In genomic region chr19:11787826-11788225, GRCm38 (mm10) we compare ENCODE assay signal across 38 mouse cellular contexts. TPM values are rescaled to one million over a fixed set of nuclear protein-coding genes. Genes with fewer than 3 reads are reported as not detected.
"Had no signal": no experiment of that assay in that cellular context is flagged by ENCODE, and none has a peak within 500 bp of the region (broad histone marks: within the 10 kb centered on the region; RNA-seq: fewer than 3 reads in every experiment).

No protein-coding gene starts in this region.

- H3K27ac ChIP-seq: embryonic facial prominence, embryonic 10.5 days; embryonic facial prominence, embryonic 12.5 days; embryonic facial prominence, embryonic 13.5 days; embryonic facial prominence, embryonic 15.5 days; forebrain, embryonic 10.5 days; forebrain, embryonic 12.5 days; forebrain, embryonic 13.5 days; forebrain, embryonic 15.5 days; gastrocnemius, adult 2 months; heart, adult 2 months had no signal

- H3K4me1 ChIP-seq: embryonic facial prominence, embryonic 10.5 days; embryonic facial prominence, embryonic 12.5 days; embryonic facial prominence, embryonic 13.5 days; embryonic facial prominence, embryonic 15.5 days; forebrain, embryonic 10.5 days; forebrain, embryonic 12.5 days; forebrain, embryonic 13.5 days; forebrain, embryonic 15.5 days had no signal

- H3K9me3 ChIP-seq: embryonic facial prominence, embryonic 10.5 days; embryonic facial prominence, embryonic 12.5 days; embryonic facial prominence, embryonic 13.5 days; embryonic facial prominence, embryonic 15.5 days; forebrain, embryonic 10.5 days; forebrain, embryonic 12.5 days; forebrain, embryonic 13.5 days; forebrain, embryonic 15.5 days had no signal

- ATAC-seq: forebrain, embryonic 13.5 days; forebrain, embryonic 14.5 days; forebrain, embryonic 15.5 days; forebrain, embryonic 16.5 days; forebrain, postnatal 0 days had no signal

- DNase-seq: cerebellum, adult 2 months; cerebellum, adult 8-10 months; cerebellum, adult 9-10 months; cerebellum, adult 9-11 months; cerebellum, postnatal 10 days; cerebellum, postnatal 14 days; cerebellum, postnatal 25 days; cerebellum, postnatal 36 days; forebrain, postnatal 0 days; gastrocnemius, adult 2 months; gastrocnemius, postnatal 10 days; gastrocnemius, postnatal 14 days; gastrocnemius, postnatal 25 days; gastrocnemius, postnatal 36 days; heart, adult 18-20 months; heart, adult 2 months had no signal

- H3K4me3 ChIP-seq: embryonic facial prominence, embryonic 10.5 days; embryonic facial prominence, embryonic 12.5 days; embryonic facial prominence, embryonic 13.5 days; embryonic facial prominence, embryonic 15.5 days; erythroblast, embryonic 14.5 days; forebrain, embryonic 10.5 days; forebrain, embryonic 12.5 days; forebrain, embryonic 13.5 days; forebrain, embryonic 15.5 days; gastrocnemius, adult 2 months; heart, adult 2 months had no signal

- H3K9ac ChIP-seq: embryonic facial prominence, embryonic 12.5 days; embryonic facial prominence, embryonic 13.5 days; embryonic facial prominence, embryonic 15.5 days; forebrain, embryonic 12.5 days; forebrain, embryonic 13.5 days; forebrain, embryonic 15.5 days; forebrain, postnatal 0 days had no signal

- H3K36me3 ChIP-seq: embryonic facial prominence, embryonic 10.5 days; embryonic facial prominence, embryonic 12.5 days; embryonic facial prominence, embryonic 13.5 days; embryonic facial prominence, embryonic 15.5 days; forebrain, embryonic 10.5 days; forebrain, embryonic 12.5 days; forebrain, embryonic 15.5 days had no signal

- H3K4me2 ChIP-seq: embryonic facial prominence, embryonic 12.5 days; embryonic facial prominence, embryonic 13.5 days; embryonic facial prominence, embryonic 15.5 days; forebrain, embryonic 12.5 days; forebrain, embryonic 13.5 days; forebrain, embryonic 15.5 days had no signal

- H3K27me3 ChIP-seq: embryonic facial prominence, embryonic 12.5 days; embryonic facial prominence, embryonic 13.5 days; embryonic facial prominence, embryonic 15.5 days; forebrain, embryonic 12.5 days; forebrain, embryonic 13.5 days; forebrain, embryonic 15.5 days had no signal

RNA-seq across cellular contexts. Expression of gene Stx3, which starts 31.4 kb away (rescaled TPM):
- polyA plus RNA-seq: erythroblast, embryonic 14.5 days had no signal

RNA-seq across cellular contexts. Expression of gene Gif, which starts 40.5 kb away (rescaled TPM):
- total RNA-seq: common myeloid progenitor, adult 5-6 weeks; forebrain, postnatal 0 days; gastrocnemius, adult 18-20 months; gastrocnemius, adult 2 months; gastrocnemius, adult 8-10 months; gastrocnemius, postnatal 10 days; gastrocnemius, postnatal 14 days; gastrocnemius, postnatal 25 days; gastrocnemius, postnatal 36 days; gastrocnemius, postnatal 4 days; heart, adult 18-20 months; heart, adult 2 months; heart, adult 8-10 months had no signal
- polyA plus RNA-seq: cerebellum, adult 2 months; cortical plate, adult 2 months; embryonic facial prominence, embryonic 10.5 days; embryonic facial prominence, embryonic 11.5 days; embryonic facial prominence, embryonic 12.5 days; embryonic facial prominence, embryonic 13.5 days; embryonic facial prominence, embryonic 14.5 days; embryonic facial prominence, embryonic 15.5 days; erythroblast, embryonic 14.5 days; forebrain, embryonic 10.5 days; forebrain, embryonic 11.5 days; forebrain, embryonic 12.5 days; forebrain, embryonic 13.5 days; forebrain, embryonic 14.5 days; forebrain, embryonic 15.5 days; forebrain, embryonic 16.5 days; forebrain, postnatal 0 days; frontal cortex, adult 2 months; gonadal fat pad, adult 2 months; heart, adult 2 months had no signal

RNA-seq across cellular contexts. Expression of gene Olfr1417, which starts 51.2 kb away (rescaled TPM):
- total RNA-seq: common myeloid progenitor, adult 5-6 weeks; forebrain, postnatal 0 days; gastrocnemius, adult 18-20 months; gastrocnemius, adult 2 months; gastrocnemius, adult 8-10 months; gastrocnemius, postnatal 10 days; gastrocnemius, postnatal 14 days; gastrocnemius, postnatal 25 days; gastrocnemius, postnatal 36 days; gastrocnemius, postnatal 4 days; heart, adult 18-20 months; heart, adult 2 months; heart, adult 8-10 months had no signal
- polyA plus RNA-seq: cerebellum, adult 2 months; cortical plate, adult 2 months; embryonic facial prominence, embryonic 10.5 days; embryonic facial prominence, embryonic 11.5 days; embryonic facial prominence, embryonic 12.5 days; embryonic facial prominence, embryonic 13.5 days; embryonic facial prominence, embryonic 14.5 days; embryonic facial prominence, embryonic 15.5 days; erythroblast, embryonic 14.5 days; forebrain, embryonic 11.5 days; forebrain, embryonic 12.5 days; forebrain, embryonic 14.5 days; forebrain, embryonic 15.5 days; forebrain, embryonic 16.5 days; gonadal fat pad, adult 2 months; heart, adult 2 months had no signal
